Mouse (Mus musculus) kidney, adult 9 months (tissue): ENCODE results near the gene Syt6.
"Not testable (repeated sequence)": the region's sequence is repeated elsewhere in the genome, so short reads cannot be mapped to it uniquely, and the experiment has no call there.

Experiments
- DNase-seq: peaks from one replicate; pipeline ENCODE4 v3.0.0; 2022

The Syt6 gene

DNA sequence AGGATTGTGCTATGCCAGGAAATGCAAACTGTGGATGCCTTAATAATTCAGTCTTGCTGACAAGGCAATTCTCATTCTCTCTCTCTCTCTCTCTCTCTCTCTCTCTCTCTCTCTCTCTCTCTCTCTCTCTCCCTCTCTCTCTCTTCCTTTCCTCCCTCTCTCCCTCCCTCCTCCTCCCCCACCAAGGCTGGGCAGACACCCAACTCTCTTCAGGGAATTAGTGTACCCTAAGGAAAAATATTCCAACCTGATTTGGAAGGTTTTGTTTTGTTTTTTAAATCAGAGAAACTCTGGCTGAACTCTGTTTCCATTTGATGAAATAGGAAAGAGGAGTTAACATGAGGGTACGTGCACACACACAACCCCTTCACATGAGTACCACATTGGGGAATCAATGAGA lies 26.5 kb downstream of the Syt6 start:
- DNase-seq, result no peak

- no peak for DNase-seq
Measured at GRCm38 (mm10) chr3:103606045-103606597, 31.1 kb downstream of the Syt6 start.

GRCm38 (mm10) chr3:103606660-103607595 lies 31.9 kb downstream of the Syt6 start:
- no peak for DNase-seq

- DNase-seq, result no peak
Measured at GRCm38 (mm10) chr3:103610231-103610630, 35.2 kb downstream of the Syt6 start.

- no peak for DNase-seq
Measured at GRCm38 (mm10) chr3:103612636-103613355, 37.8 kb downstream of the Syt6 start.

DNA sequence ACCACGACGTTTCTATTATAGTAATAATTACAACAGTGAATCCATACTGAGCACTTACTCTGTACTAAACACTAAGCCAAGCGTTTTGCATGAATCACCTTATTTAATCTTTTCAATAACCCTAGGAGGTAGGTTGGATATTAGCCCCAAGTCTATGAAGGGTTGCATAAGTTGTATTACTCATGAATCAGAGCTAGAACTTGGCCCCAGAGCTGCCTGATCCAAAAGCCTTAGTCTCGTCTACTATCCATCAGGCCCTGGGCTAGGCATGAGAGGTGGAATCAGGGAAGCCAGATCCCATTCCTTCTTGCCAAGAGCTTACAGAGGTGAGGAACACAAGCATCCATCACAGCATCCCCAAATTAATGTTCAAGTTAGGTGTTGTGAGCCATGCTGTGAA lies 40.6 kb downstream of the Syt6 start:
- no peak for DNase-seq

DNA sequence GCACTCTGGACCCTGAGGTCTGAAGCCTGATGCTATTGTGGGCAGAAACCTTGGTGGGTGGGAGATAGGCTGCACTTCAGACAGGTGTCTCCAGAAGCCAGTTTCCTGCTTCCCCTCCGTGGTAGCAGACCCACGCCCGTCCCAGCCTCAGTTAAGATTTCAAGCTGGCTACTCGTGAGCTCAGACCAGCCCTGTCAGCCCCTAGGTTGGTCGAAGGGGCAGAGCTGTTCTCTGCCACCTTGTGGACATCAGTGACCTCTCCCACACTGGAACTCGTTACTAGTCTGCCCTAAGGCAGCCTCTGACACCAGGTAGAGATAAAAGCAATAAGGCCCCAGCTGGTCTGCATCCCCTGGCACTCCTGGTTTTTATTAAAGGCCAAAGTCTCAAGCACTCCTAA lies 42.0 kb downstream of the Syt6 start:
- DNase-seq, result no peak

GRCm38 (mm10) chr3:103620101-103620500 lies 45.1 kb downstream of the Syt6 start:
- DNase-seq, result no peak

GRCm38 (mm10) chr3:103623893-103624470 lies 49.0 kb downstream of the Syt6 start:
- DNase-seq, result no peak

- DNase-seq, result no peak
Measured at GRCm38 (mm10) chr3:103624591-103625051, 49.6 kb downstream of the Syt6 start.

- DNase-seq, result no peak
Measured at GRCm38 (mm10) chr3:103625169-103625568, 50.1 kb downstream of the Syt6 start.

DNA sequence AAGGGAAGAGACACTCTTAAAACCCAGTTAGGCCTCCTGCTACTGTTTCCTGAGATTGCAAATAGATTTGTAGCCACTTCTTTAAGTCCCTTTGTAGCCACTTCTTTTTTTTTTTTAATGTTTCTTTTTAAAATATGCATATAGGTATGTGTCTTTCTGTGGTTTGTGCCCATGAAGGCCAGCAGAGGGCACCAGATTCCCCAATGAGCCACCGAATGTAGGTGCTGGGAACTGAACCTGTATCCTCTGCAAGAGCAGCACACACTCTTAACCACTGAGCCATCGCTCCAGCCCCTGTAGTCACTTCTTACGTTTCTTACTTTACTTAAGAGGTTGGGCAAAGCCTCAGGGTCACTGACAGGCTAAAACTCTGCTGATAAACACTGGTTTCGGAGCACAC lies 51.5 kb downstream of the Syt6 start:
- no peak for DNase-seq

GRCm38 (mm10) chr3:103627661-103628060 lies 52.6 kb downstream of the Syt6 start:
- no peak for DNase-seq

DNA sequence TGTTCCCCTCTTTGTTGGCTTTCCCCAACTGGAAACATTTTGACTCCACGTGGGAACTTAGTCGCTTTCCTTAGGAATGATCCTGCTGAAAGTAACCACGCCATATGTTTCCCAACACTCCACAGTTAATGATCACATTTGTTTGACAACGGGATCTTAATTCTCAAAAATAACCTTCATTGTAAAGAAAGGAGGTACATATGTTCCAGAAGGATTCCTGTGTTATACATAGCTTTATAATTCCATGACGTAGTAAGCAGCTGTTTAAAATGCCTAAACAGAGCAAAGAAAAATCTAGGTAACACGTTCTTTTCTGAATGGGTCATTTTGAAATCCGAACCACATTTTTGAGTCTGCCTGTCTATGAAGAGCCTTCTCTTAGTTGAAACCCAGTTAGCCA lies 58.1 kb downstream of the Syt6 start:
- no peak for DNase-seq

GRCm38 (mm10) chr3:103633831-103634230 lies 58.8 kb downstream of the Syt6 start:
- DNase-seq, result no peak

GRCm38 (mm10) chr3:103634256-103634655 lies 59.2 kb downstream of the Syt6 start:
- DNase-seq, result no peak

DNA sequence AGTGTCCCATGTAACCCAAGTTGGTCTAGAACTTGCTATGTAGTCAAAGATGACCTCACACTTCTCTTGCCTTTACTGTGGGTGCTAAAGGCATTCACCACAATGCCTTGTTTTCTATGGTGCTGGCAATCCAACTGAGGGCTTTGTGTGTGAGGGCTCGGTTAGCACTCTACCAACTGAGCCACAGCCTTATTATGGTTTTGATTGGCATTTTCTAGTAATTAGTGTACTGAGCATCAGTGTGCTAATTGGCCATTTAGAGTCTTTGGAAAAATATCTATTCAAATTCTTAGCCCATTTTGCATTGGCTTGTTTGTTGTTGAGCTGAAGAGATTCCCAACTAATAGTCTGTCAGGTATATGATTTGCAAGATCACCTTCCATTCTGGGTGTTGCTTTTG lies 62.6 kb downstream of the Syt6 start:
- no peak for DNase-seq

GRCm38 (mm10) chr3:103640226-103640803 lies 65.3 kb downstream of the Syt6 start:
- DNase-seq, result no peak

- no peak for DNase-seq
Measured at GRCm38 (mm10) chr3:103641301-103641700, 66.3 kb downstream of the Syt6 start.

- not testable (repeated sequence) for DNase-seq
Measured at GRCm38 (mm10) chr3:103645968-103646367, 70.9 kb downstream of the Syt6 start, which contains the start of gene Atg4a-ps. Gene Atg4a-ps, minus strand, starts transcription at chr3:103646068.

GRCm38 (mm10) chr3:103647164-103647867 lies 72.3 kb downstream of the Syt6 start:
- DNase-seq, result no peak

DNA sequence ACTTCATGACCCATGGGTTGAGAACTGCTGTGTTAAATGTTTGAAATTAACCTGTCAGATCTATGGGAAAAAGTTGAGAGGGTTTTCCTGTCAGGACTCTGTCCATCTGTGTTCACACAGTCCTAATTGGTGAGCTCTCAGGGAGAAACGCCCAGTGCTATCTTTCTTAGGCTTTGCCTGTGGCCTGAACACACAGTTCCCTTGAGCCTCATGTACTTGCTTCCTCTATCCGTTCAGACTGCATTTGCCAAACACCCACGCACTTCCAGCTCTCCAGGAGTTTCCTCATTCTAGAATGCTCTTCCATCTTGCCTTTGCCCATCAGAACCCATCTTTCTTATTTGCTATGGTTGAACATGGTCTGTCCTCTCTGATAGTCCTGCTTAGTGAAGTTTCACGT lies 73.5 kb downstream of the Syt6 start:
- DNase-seq, result no peak
